In genomic region chr17:4948501-4948900, GRCm38 (mm10) we compare ENCODE assay signal across 20 mouse cellular contexts. TPM values are rescaled to one million over a fixed set of nuclear protein-coding genes. Genes with fewer than 3 reads are reported as not detected.
DNase-seq lines count a peak whose midpoint lies in the region; ATAC-seq lines count a peak whose summit lies in the region.
"Had no signal": no experiment of that assay in that cellular context is flagged by ENCODE, and none has a peak within 500 bp of the region (broad histone marks: within the 10 kb centered on the region; RNA-seq: fewer than 3 reads in every experiment).

No protein-coding gene starts in this region.

- no peaks in the 10 kb centered on the region for H3K36me3 ChIP-seq in intestine, embryonic 15.5 days
- H3K36me3 ChIP-seq: embryonic facial prominence, embryonic 12.5 days; G1E; hindbrain, embryonic 10.5 days; midbrain, embryonic 15.5 days had no signal

- H3K9ac ChIP-seq in intestine, embryonic 15.5 days, result no peak overlapping the region
- H3K9ac ChIP-seq: embryonic facial prominence, embryonic 12.5 days; midbrain, embryonic 15.5 days had no signal

- H3K4me1 ChIP-seq in intestine, embryonic 15.5 days (replicated peaks), result peaks cover 11% of the 10 kb centered on the region; the same call in 1 of the 2 replicates

- peak; percentile 31 for DNase-seq in kidney, adult 11 months
- no peak for DNase-seq in kidney, adult 18-20 months
- DNase-seq in ES-CJ7 (ENCODE audit: low read depth, low spot score), result peak; percentile 89
- peak; percentile 64 for DNase-seq in large intestine, adult 2 months (ENCODE audit: low read depth, low spot score)
- DNase-seq in lung, postnatal 4 days, result no peak
- DNase-seq in heart, postnatal 25 days (ENCODE audit: low spot score), result no peak
- DNase-seq: adrenal gland, adult 2 months; cerebellum, postnatal 10 days; gastrocnemius, postnatal 25 days; lung, adult 2 months; right cerebral cortex, postnatal 14 days had no signal

- H3K4me3 ChIP-seq in intestine, embryonic 15.5 days (replicated peaks), result no peak overlapping the region
- H3K4me3 ChIP-seq: embryonic facial prominence, embryonic 12.5 days; erythroblast, embryonic 14.5 days; hindbrain, embryonic 10.5 days; midbrain, embryonic 15.5 days; myocyte had no signal

- H3K27me3 ChIP-seq in intestine, embryonic 15.5 days (replicated peaks), result no peaks in the 10 kb centered on the region
- H3K27me3 ChIP-seq: embryonic facial prominence, embryonic 12.5 days; midbrain, embryonic 15.5 days had no signal

- intact Hi-C loops in heart, postnatal 25 days (cut with DNase I), result no loop called here

- H3K4me2 ChIP-seq in intestine, embryonic 15.5 days (replicated peaks), result no peak overlapping the region
- H3K4me2 ChIP-seq: embryonic facial prominence, embryonic 12.5 days; liver, embryonic 11.5 days; midbrain, embryonic 15.5 days had no signal

- no peaks in the 10 kb centered on the region for H3K9me3 ChIP-seq in intestine, embryonic 15.5 days
- H3K9me3 ChIP-seq: embryonic facial prominence, embryonic 12.5 days; G1E; hindbrain, embryonic 10.5 days; midbrain, embryonic 15.5 days had no signal

- ATAC-seq in intestine, embryonic 15.5 days, result peak; percentile 52
- ATAC-seq: forebrain, embryonic 14.5 days; midbrain, embryonic 15.5 days had no signal

- H3K27ac ChIP-seq in intestine, embryonic 15.5 days, result peak overlapping the region; percentile 71; the same call in 1 of the 2 replicates
- H3K27ac ChIP-seq: embryonic facial prominence, embryonic 12.5 days; hindbrain, embryonic 10.5 days; midbrain, embryonic 15.5 days had no signal

- 48% methylated on average over 3 of the region's 3 CpGs for WGBS in intestine, embryonic 15.5 days
- 26% methylated on average over 3 of the region's 3 CpGs for WGBS in large intestine, adult 2 months

RNA-seq across cellular contexts. Expression of gene Arid1b, which starts 45.6 kb away (rescaled TPM):
- polyA plus RNA-seq in intestine, embryonic 15.5 days (2015; fragmentation: Nextera tagmentation; extraction: Ambion mirVana), result 7.4 and 9.1 TPM in 2 replicates
- 9.0 and 16.0 TPM in 2 replicates for polyA plus RNA-seq in large intestine, adult 2 months (2012; rRNA removed)
- 10 to 100 TPM; 28.2 to 32.0 TPM for total RNA-seq in heart, postnatal 25 days (2021)

Comparison
In these comparisons a context has a peak if more than half of its experiments do, and no peak if none do; other contexts are left out.
1. DNase-seq: peak in kidney, adult 11 months (single experiment), ES-CJ7 (single experiment) and large intestine, adult 2 months (single experiment); none in kidney, adult 18-20 months (single experiment), lung, postnatal 4 days (0 of 2) and heart, postnatal 25 days (single experiment).